Mouse (Mus musculus) frontal cortex, postnatal 25 days (tissue): Measurements from ENCODE around the gene Yeats4.

Source experiments
- DNase-seq, 2 experiments: peaks; one replicate each; pipeline ENCODE4 v3.0.0; 2022; ENCODE audit warnings: low spot score in 2 of 2

The Yeats4 gene

DNA sequence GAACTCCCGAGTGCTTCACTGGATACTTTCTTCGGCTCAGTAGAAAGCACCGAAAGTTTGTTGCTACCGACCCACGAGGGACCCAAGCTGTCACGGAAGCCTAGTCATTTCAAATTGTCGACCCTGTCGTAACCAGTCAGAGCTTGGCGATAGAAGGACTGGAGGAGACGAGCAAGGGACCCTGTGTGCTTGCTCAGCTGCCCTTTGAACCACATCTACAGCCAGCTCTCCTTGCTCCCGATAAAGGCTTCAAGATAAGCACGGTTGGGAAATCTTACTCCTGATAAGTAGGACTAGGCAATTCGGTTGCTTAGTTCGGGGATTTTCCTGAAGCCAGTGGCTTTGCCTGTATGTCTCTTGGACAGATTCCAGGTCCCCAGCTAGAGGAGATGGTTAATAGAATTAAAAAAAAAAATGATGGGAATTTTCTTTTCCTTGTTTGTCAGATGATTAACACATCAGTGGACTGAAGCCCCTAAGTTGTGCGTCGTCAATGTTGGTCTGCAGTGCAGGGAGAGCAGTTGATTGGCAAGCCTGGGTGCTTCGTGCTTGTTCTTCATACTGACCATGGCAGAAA is 21.2 kb downstream of the Yeats4 start:
- no peak for DNase-seq

DNA sequence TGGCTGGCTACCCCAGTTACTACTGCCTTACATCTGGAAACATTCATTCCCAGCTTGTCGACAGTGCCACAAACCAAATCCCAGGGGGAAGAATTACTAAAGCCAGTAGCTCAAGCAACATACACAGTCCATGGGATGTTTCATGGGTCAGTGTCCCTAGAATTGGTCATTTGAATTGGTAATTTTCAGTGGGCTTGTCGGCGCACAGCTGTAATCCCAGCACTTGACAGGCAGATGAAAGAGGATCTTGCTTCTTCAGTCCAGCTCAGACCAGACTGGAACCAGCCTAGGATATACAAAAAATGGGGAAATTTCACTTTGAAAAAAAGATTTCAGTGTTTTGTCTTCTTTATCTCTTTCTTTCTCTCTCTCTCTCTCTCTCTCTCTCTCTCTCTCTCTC is 24.6 kb downstream of the Yeats4 start:
- no peak for DNase-seq

DNA sequence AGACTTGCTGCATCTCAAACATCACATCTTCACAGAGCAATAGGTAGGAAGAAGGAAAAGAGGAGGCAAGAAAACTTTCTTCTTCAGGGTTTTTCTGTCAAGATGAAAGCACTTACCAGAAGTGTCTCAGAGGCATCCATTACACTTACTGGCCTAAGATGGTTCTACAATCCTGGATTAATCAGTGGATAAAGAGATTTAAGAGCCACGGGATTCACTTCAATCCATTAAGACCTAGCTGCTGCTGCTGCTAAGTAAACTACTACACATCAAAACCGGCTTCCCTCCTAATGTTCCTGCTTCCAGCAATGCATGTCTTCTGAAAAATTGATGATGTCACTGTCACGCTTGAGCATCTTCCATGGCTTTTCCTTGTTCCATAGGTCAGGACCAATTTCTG is 27.6 kb downstream of the Yeats4 start:
- DNase-seq: no peak

DNA sequence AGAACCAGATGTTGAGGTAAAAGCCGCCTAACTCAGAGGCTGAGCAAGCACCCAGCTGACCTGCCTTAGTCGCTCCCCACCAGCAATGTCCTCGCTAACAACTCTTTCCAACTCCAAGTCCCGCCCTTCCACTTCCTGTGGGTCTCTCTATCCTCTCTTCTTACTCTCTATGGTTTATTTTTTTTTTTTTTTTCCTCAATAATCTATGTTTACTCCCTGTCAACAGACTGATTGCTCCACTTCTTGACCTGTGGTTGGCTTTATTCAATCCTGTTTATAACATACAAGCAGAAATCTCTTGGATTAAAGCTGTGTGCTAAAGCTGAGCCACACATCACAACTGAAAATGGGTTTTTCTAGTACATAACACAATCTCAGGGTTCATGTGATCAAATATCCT is 28.6 kb downstream of the Yeats4 start:
- no peak for DNase-seq

DNA sequence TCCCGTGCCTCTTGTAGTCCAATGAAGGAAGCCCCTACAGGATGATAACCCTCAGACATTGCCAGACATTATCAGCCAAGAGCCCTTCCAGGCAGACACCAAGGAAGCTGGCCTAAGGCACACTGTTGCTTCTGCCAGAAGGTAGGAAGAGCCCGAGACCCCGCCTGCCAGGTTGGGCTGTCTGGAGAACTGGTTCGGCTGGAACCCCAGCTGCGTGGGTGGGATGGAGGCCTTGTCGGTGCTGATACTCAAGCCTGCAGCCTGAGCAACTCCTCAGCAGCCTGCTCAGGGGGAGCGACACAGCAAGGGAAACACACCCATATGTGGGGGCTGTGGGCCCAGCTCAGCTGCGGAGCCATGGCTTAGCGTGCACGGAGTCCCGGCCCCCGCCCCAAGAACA is 29.3 kb downstream of the Yeats4 start:
- DNase-seq: no peak

DNA sequence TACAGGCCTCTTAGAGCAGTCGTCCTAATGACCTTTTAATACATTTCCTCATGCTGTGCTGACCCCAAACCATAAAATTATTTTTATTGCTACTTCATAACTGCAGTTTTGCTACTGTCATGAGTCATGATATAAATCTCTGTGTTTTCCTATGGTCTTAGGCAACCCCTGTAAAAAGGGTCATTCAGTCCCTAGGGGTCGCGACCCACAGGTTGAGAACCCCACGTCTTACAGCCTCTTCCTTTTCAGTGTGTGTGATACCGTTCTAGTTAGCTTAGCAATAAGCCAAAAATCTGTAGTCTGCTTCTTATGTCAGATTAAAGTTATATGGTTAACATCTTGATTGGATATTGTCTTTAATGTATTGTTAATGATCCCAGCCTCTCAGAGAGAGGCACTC is 30.9 kb downstream of the Yeats4 start:
- no peak for DNase-seq

DNA sequence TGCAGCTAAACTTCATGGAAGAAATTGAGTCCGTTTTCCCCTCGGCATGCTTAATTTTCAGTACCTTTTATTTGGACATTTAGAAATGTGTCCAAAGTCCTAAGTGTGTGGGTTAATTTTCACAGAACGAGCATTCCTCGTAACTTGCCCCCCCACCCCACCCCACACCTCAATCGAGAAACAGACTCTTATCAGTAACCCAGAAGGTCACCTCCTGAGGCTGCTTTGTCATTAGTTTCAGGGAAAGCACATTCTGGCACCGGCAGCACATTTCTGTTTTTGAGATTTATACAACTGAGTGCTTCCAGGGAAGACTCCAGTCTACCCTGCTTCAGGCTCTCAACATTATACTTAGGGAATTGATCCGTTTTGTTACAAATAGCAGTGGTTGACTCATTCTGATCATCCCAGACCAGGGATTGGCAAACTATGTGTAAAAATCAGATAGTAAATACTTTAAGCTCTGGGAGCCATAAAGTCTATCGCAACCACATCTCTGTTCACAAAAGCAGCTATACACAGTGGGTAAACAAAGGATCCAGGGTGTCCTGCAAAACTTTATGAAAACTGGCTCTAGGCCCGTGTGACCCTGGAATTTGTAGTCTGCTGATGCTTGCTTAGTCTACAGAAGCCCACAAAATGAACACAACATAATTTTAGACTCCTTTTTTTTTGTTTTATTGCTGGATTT is 38.8 kb downstream of the Yeats4 start:
- DNase-seq: no peak

DNA sequence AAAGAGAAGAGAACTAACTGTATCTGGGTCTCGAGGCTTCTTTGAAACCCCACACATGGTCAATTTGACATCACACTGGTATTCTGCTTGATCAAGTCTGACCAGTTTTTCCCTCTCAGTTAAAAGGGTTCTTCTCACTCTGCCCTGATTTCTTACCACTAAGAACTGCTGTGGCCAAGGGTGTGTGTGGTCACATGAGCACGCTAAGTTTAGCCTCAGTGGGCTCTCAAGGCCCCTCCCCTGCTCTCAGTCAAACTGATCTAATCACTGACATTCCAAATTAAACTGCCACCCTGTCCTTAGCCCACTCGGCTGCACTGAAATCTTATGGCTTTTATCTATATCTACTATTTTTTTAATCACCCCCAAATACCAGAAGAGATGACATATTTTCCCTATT is 43.2 kb downstream of the Yeats4 start:
- no peak for DNase-seq

DNA sequence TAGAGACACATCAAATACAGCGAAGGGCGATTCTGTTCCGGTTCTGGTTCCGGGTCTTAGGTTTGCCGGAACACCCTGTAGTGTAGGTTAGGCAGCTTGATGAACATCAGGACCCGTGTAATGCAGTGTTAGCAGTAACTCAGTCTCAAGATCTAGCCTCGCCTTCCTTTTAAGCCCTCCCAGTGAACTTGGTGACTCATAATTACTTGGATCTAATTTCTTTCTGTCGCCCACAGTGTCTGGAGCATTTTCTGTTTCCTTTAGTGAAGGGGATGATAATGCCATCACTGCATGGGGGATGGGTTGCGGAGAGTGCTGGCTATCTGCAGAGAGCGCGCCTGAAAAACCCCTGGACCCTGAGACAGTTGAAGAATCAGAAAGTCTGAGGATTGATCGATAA is 49.7 kb downstream of the Yeats4 start:
- DNase-seq: no peak

DNA sequence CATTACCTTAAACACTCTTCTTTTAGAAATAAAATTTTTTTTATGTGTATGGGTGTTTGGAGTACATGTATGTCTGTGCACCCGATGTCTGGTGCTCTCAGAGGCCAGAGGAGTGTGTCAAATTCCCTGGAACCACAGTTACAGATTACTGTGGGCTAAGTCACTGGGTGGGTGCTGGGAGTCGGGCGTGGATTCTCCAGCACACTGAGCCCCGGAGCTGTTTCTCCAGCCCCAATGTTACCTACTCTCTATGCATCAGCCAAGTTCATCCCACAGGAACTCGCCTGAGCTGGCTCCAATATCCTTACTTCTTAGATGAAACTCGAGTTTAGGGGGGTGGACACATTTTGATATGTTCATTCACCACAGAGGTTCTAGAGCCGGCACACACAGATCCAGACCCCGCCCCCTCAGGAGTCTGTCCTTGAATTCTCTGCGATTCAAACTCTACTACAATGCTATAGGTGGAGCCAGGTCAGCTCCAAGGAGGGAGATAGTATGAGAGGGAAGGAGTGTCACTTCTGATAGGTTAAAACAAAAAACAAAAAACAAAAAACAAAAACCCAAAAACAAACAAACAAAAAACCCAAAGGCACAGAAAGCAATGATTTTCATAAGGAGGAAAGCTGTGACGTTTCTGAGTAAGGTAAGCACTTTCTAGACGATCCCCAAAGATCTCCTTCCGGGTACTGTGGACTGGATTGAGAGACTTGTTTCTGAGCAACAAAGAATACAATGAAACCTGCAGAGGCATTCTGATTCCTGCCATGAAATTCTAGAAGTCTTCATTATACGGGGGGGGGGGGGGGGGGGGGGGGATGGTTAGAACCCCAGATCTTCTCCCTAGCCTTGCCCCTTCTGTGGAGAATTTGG is 50.5 kb downstream of the Yeats4 start:
- DNase-seq: no peak

DNA sequence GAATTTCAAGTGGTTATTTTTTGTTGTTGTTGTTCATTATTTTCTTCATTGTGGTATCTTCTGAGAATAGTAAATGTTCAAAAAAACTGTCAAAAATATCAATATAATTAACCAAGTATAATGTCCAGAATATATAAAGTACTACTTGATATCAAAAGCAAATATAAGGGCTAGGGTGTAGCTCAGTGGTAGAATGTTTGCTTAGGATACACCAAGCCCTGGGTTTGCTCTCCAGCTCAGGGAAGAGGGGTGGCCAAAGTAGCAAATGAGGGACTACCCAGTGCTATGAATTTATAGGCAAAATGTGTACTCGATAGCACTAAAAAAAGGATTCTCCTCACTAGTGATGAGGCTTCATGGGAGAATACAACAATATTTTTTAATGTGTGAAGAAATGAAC is 51.2 kb downstream of the Yeats4 start:
- DNase-seq: no peak

DNA sequence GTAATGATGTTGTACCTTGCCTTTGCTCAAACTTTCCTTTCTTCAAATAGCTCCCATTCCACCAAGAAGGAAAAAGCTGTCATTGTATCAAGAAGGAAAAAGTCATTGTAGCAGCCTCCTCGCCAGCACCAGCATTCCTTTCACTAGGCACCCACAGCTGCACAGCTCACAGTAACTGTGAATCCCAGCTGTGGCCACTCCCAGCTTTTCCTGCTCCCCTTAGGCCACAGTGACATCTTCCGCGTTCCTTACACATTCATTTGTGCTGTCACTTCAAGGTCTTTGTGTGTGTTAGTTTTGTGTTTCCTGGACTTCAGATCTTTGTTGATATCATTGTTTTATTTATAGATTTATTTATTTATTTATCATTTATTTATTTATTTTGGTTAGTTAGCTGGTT is 52.2 kb downstream of the Yeats4 start:
- no peak for DNase-seq

DNA sequence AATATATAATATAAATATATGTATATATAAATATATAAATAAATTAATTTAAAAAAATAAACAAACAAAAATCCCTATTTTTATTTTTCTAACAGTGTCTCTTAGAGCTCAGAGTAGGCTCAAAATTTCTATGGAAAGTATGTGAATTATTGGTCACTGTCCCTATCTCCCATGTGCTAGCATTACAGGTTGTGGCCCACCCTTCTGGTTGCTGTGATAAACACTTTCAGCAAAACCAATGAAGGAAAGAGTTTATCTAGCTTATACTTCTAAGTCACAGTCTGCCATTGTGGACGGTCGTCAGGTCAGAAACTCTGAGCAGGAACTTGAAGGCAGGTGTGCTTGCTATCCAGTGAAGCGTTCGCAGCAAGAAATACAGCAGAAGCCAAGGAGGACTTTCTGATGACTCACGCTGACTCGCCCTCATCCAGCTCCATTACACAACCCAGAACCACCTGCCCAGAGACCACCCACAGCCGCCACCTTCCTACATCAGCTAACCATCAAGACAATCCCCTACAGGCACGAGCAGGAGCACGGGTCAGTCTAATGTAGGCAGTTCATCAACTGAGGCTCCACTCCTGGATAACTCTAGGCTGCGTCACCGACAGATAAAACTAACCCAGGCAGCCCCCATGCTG is 57.4 kb downstream of the Yeats4 start:
- DNase-seq: no peak
